Mouse (Mus musculus) erythroblast, embryonic 14.5 days (primary cell): ENCODE data around the gene Prkce.

Experiments
- GATA1 ChIP-seq: IDR thresholded peaks from 2 replicates; pipeline ENCODE4 v1.6.1; 2012; ENCODE audit warnings: low read length, inconsistent platforms, mixed read lengths
- TAL1 ChIP-seq: IDR thresholded peaks from 3 replicates; pipeline ENCODE4 v1.6.1; 2012; ENCODE audit warnings: low read length, inconsistent platforms, mixed read lengths

DNA sequence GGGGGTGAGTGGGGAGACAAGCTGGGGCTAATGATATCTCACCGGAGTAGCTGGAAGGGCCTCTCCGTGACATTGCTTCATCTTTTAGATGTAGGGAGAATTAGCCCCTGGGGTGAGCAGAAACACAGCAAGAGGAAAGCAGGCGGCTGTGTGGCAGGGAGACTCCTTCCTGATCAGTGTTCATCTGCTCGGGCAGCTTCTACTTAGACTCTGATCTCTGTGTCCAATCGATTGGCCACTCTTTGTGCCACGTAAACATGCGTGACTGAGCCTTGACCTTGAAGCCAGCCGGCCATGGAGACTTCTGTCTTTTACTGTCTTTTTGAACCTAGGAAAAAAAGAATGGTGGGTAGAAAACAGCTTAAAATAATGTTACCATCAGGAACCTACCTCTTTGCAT, 247.0 kb downstream of the Prkce start:
- TF ChIP-seq GATA1: no peak
- TF ChIP-seq TAL1: no peak
